Mouse (Mus musculus) olfactory bulb, adult 2 months (tissue): ENCODE results near the gene Otub2. TPM values are rescaled to one million over a fixed set of nuclear protein-coding genes. Genes with fewer than 3 reads are reported as not detected.

Source experiments
- H3K27ac ChIP-seq: fragments of 200-500 bp; 2 replicates; pipeline ENCODE4 v1.5.1; 2012; ENCODE audit warnings: low read depth, low read length; ENCODE audit not compliant: insufficient read depth
- H3K4me1 ChIP-seq: fragments of 200-500 bp; 2 replicates; pipeline ENCODE4 v1.6.1; 2012; ENCODE audit warnings: low read length; ENCODE audit not compliant: control insufficient read depth, insufficient read depth
- H3K4me3 ChIP-seq: fragments of 200-500 bp; 2 replicates; pipeline ENCODE4 v1.5.1; 2012; ENCODE audit warnings: mild to moderate bottlenecking, low read depth, low read length, moderate library complexity; ENCODE audit not compliant: insufficient read depth
- CTCF ChIP-seq: fragments of 200-500 bp; IDR thresholded peaks from 2 replicates; pipeline ENCODE4 v1.5.1; 2012; ENCODE audit warnings: low read depth, mild to moderate bottlenecking, low read length, moderate library complexity; ENCODE audit not compliant: insufficient read depth
- POLR2A ChIP-seq: fragments of 200-500 bp; IDR thresholded peaks from 2 replicates; pipeline ENCODE4 v1.6.1; 2012; ENCODE audit warnings: mild to moderate bottlenecking, low read depth, low read length, moderate library complexity; ENCODE audit not compliant: insufficient read depth
- WGBS: fragments of 180-500 bp; shearing (Covaris S2); methylation state at CpG from one replicate; pipeline ENCODE4 v1.1.7; 2018; 5-methylcytosine and 5-hydroxymethylcytosine counted together
- polyA plus RNA-seq: library from polyadenylated mRNA; stranded (reverse); fragments of >200 nt; gene quantifications from 2 replicates; pipeline ENCODE4 v1.2.4, GENCODE M21; 2012; ENCODE audit warnings: low replicate concordance; ENCODE audit not compliant: missing spikeins, insufficient read depth, insufficient read length

The Otub2 gene
- not detected in 2 replicates for polyA plus RNA-seq

GRCm38 (mm10) chr12:103388505-103389347 lies at the start of gene Otub2:
Otub2 (plus strand) TSS chr12:103388682.
- H3K27ac ChIP-seq: peak within 1 kb of the TSS; percentile 34
- H3K4me1 ChIP-seq: peaks cover 21% of the 10 kb centered on the region
- 1% methylated on average over 58 of the region's 58 CpGs for WGBS
- peak within 1 kb of the TSS; percentile 88 for H3K4me3 ChIP-seq
- TF ChIP-seq POLR2A (peak; percentile 28; the same call in 1 of the 2 replicates), CTCF (no peak)

- H3K4me3 ChIP-seq: no peak overlapping the region
- 0 out of 2 replicates have a peak, but pooled peaks cover under 1% of the 10 kb centered on the region for H3K4me1 ChIP-seq
- no peak overlapping the region for H3K27ac ChIP-seq
- 81% methylated on average over 5 of the region's 5 CpGs for WGBS
- no peak for TF ChIP-seq CTCF
- no peak for TF ChIP-seq POLR2A
Observed at GRCm38 (mm10) chr12:103341212-103341611, 47.3 kb upstream of the Otub2 start.

- no peak overlapping the region for H3K4me3 ChIP-seq
- WGBS: 90% methylated on average over 8 of the region's 8 CpGs
- peaks cover 16% of the 10 kb centered on the region for H3K4me1 ChIP-seq
- TF ChIP-seq CTCF: no peak
- no peak overlapping the region for H3K27ac ChIP-seq
Observed at GRCm38 (mm10) chr12:103343456-103343855, 45.0 kb upstream of the Otub2 start.

GRCm38 (mm10) chr12:103344934-103345333 lies 43.5 kb upstream of the Otub2 start:
- H3K4me3 ChIP-seq: no peak overlapping the region
- H3K27ac ChIP-seq: no peak overlapping the region
- peaks cover 16% of the 10 kb centered on the region for H3K4me1 ChIP-seq
- TF ChIP-seq CTCF (no peak), POLR2A (no peak)
- 93% methylated on average over 7 of the region's 7 CpGs for WGBS

- Histone ChIP-seq H3K4me3 (no peak overlapping the region), H3K4me1 (peaks cover 16% of the 10 kb centered on the region), H3K27ac (peak overlapping the region; percentile 75)
- WGBS: 39% methylated on average over 8 of the region's 8 CpGs
- TF ChIP-seq CTCF: no peak
Observed at GRCm38 (mm10) chr12:103346945-103347344, 41.5 kb upstream of the Otub2 start.

GRCm38 (mm10) chr12:103347406-103347805 lies 41.1 kb upstream of the Otub2 start:
- peak overlapping the region; percentile 75 for H3K27ac ChIP-seq
- H3K4me3 ChIP-seq: no peak overlapping the region
- peaks cover 16% of the 10 kb centered on the region for H3K4me1 ChIP-seq
- no peak for TF ChIP-seq CTCF
- WGBS: 54% methylated on average over 5 of the region's 5 CpGs

- TF ChIP-seq CTCF: no peak
- no peak for TF ChIP-seq POLR2A
- Histone ChIP-seq H3K27ac (no peak overlapping the region), H3K4me1 (peaks cover 19% of the 10 kb centered on the region), H3K4me3 (no peak overlapping the region)
- WGBS: 6% methylated on average over 3 of the region's 3 CpGs
Observed at GRCm38 (mm10) chr12:103348506-103348905, 40.0 kb upstream of the Otub2 start.

- no peak overlapping the region for H3K4me3 ChIP-seq
- H3K27ac ChIP-seq: no peak overlapping the region
- 91% methylated on average over 6 of the region's 6 CpGs for WGBS
- TF ChIP-seq CTCF: no peak
- peaks cover 9% of the 10 kb centered on the region for H3K4me1 ChIP-seq
Observed at GRCm38 (mm10) chr12:103352735-103353134, 35.7 kb upstream of the Otub2 start.

GRCm38 (mm10) chr12:103353538-103353937 lies 34.9 kb upstream of the Otub2 start:
- H3K27ac ChIP-seq: no peak overlapping the region
- H3K4me3 ChIP-seq: no peak overlapping the region
- WGBS: 31% methylated on average over 5 of the region's 5 CpGs
- TF ChIP-seq CTCF (no peak), POLR2A (no peak)
- peaks cover 9% of the 10 kb centered on the region for H3K4me1 ChIP-seq

GRCm38 (mm10) chr12:103355746-103356414 lies 32.6 kb upstream of the Otub2 start, which contains the start of gene Asb2:
Asb2 (minus strand) TSS chr12:103356001.
- 70% methylated on average over 14 of the region's 14 CpGs for WGBS
- TF ChIP-seq CTCF: no peak
- TF ChIP-seq POLR2A: no peak

More at GRCm38 (mm10) chr12:103355746-103356414, 32.6 kb upstream of the Otub2 start, which contains the start of gene Asb2:
- H3K4me1 ChIP-seq: peaks cover 22% of the 10 kb centered on the region
- no peak within 1 kb of the TSS for H3K4me3 ChIP-seq
- H3K27ac ChIP-seq: no peak within 1 kb of the TSS
